Mouse (Mus musculus) brain, embryonic 14.5 days (tissue): ENCODE results near the gene Cytl1. TPM values are rescaled to one million over a fixed set of nuclear protein-coding genes. Genes with fewer than 3 reads are reported as not detected.
A peak's percentile ranks its signal among the peaks of the same experiment; 100 is the strongest.

Source experiments
- DNase-seq: peaks from one replicate; pipeline ENCODE4 v3.0.0-alpha.2; 2011; ENCODE audit warnings: low read depth
- CTCF ChIP-seq: fragments of 200-500 bp; IDR thresholded peaks from 2 replicates; pipeline ENCODE4 v1.5.1; 2012; ENCODE audit warnings: inconsistent platforms, mild to moderate bottlenecking, moderate library complexity, borderline replicate concordance; ENCODE audit not compliant: insufficient read depth, insufficient read length; ENCODE audit errors: extremely low read depth
- POLR2A ChIP-seq: fragments of 200-500 bp; IDR thresholded peaks from 2 replicates; pipeline ENCODE4 v1.6.1; 2012; ENCODE audit warnings: mild to moderate bottlenecking, inconsistent platforms, borderline replicate concordance; ENCODE audit not compliant: poor library complexity, insufficient read depth, insufficient read length, severe bottlenecking; ENCODE audit errors: extremely low read depth
- polyA plus RNA-seq: library from polyadenylated mRNA; depleted of rRNA; stranded (reverse); fragments of >200 nt; gene quantifications from 2 replicates; pipeline ENCODE4 v1.2.3, GENCODE M21; 2012; rRNA removed

The Cytl1 gene
- polyA plus RNA-seq, result 0.45 and 0.74 TPM in 2 replicates

GRCm38 (mm10) chr5:37735224-37735623 is at the start of gene Cytl1:
TSS of gene Cytl1 (plus strand) at chr5:37735519.
- TF ChIP-seq POLR2A, result no peak
- no peak for TF ChIP-seq CTCF
- no peak for DNase-seq

GRCm38 (mm10) chr5:37692759-37693158 is 42.6 kb upstream of the Cytl1 start:
- DNase-seq, result no peak
- TF ChIP-seq POLR2A (no peak), CTCF (no peak)

- DNase-seq, result peak; percentile 85
- no peak for TF ChIP-seq POLR2A
- no peak for TF ChIP-seq CTCF
These were observed 39.5 kb upstream of the Cytl1 start for GRCm38 (mm10) chr5:37695773-37696172.

GRCm38 (mm10) chr5:37697286-37697685 is 38.0 kb upstream of the Cytl1 start:
- no peak for DNase-seq
- no peak for TF ChIP-seq POLR2A
- no peak for TF ChIP-seq CTCF

- TF ChIP-seq CTCF (no peak), POLR2A (no peak)
- DNase-seq, result peak; percentile 74
These were observed 35.6 kb upstream of the Cytl1 start for GRCm38 (mm10) chr5:37699757-37700156.

- no peak for DNase-seq
- TF ChIP-seq POLR2A (no peak), CTCF (no peak)
These were observed 30.4 kb upstream of the Cytl1 start for GRCm38 (mm10) chr5:37704962-37705361.

- DNase-seq, result no peak
- TF ChIP-seq POLR2A (no peak), CTCF (peak; percentile 34; the same call in 1 of the 2 replicates)
These were observed 27.2 kb upstream of the Cytl1 start for GRCm38 (mm10) chr5:37708124-37708523.

GRCm38 (mm10) chr5:37709257-37709904 is 25.9 kb upstream of the Cytl1 start:
- TF ChIP-seq POLR2A (no peak), CTCF (no peak)

GRCm38 (mm10) chr5:37716505-37717372 is 18.6 kb upstream of the Cytl1 start, which contains the start of gene Stk32b:
TSS of gene Stk32b (minus strand) at chr5:37717171.
- TF ChIP-seq CTCF (no peak), POLR2A (peak; percentile 21; the same call in 1 of the 2 replicates)
- DNase-seq, result peak; percentile 94

More at GRCm38 (mm10) chr5:37709257-37709904, 25.9 kb upstream of the Cytl1 start:
- no peak for DNase-seq

GRCm38 (mm10) chr5:37717384-37717963 is 17.8 kb upstream of the Cytl1 start:
- DNase-seq, result peak; percentile 86
- TF ChIP-seq POLR2A (no peak), CTCF (peak; percentile 80)

- DNase-seq, result peak; percentile 49
- no peak for TF ChIP-seq POLR2A
- no peak for TF ChIP-seq CTCF
These were observed 14.6 kb upstream of the Cytl1 start for GRCm38 (mm10) chr5:37720670-37721069.
